Mouse (Mus musculus) c-Kit-positive CD71-negative TER-119-negative erythroid progenitor cells, embryonic 14.5 days (primary cell): ENCODE results near the gene Acat2.
"Not testable (repeated sequence)": the region's sequence is repeated elsewhere in the genome, so short reads cannot be mapped to it uniquely, and the experiment has no call there.

ENCODE experiments used
- DNase-seq: peaks from one replicate; pipeline ENCODE4 v3.0.0-alpha.2; 2013; ENCODE audit warnings: low read depth

Gene Acat2

DNA sequence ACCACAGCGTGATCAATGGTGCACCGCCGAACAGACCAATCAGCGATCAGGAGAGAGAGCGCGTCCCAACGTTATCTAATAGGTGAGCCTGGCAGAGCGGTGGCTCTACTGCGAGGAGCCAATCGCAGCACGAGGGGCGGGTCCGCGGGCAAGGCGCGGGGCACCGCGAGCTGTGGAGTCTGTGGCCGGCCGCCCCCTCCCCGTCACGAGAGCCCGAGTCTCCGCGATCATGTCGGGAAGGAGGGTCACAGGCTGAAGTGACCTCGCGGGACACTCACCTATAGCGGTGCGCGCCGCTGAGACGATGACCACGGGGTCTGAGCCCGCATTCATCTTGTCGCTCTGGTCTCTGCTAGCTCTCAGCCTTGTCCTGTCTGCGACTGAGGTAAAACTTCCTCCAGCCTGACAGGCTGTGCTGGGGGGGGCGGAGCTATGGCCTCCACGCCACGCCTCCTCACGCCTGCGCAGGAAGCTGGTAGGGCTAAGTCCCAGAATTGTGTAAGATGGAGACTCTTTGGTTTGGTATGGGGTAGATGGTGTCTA is at the start of gene Acat2:
Acat2 (minus strand) TSS at position 417 of the 543 bp plus-strand sequence.
- DNase-seq = peak; percentile 85

DNA sequence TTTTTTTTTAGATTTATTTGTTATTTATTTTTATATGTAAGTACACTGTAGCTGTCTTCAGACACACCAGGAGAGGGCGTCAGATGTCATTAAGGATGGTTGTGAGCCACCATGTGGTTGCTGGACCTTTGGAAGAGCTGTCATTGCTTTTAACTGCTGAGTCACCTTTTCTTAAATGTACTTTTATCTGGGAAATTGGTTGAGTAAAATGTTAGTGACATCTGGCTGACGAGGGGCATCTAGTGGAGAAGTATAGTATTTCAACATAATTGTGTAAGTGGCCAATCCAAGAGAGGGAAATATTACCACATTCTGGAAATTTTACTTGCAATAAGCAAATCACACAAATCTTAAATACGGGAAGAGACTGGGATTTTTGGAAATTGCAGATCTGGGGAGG is 49.3 kb upstream of the Acat2 start:
- DNase-seq = peak; percentile 68

DNA sequence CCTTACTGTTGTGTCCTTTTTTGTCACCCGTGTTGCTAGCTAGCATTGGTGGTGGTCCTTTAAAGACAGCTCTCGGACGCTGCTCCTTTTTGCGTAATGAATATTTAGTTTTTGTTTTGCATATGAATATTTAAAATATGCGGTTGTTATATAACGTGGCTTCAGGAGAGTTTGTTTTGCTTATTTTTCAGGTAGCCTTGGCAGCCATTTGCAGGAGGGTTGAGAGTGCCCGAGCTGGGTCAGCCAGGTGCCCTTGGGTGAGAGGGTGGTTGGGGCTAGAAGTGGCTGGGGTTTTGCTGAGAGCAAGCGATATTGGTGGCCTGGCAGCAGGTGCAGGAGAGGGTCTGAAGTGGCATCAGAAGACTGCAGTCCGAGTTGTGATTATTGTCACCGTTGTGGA is 48.0 kb upstream of the Acat2 start:
- DNase-seq = no peak

DNA sequence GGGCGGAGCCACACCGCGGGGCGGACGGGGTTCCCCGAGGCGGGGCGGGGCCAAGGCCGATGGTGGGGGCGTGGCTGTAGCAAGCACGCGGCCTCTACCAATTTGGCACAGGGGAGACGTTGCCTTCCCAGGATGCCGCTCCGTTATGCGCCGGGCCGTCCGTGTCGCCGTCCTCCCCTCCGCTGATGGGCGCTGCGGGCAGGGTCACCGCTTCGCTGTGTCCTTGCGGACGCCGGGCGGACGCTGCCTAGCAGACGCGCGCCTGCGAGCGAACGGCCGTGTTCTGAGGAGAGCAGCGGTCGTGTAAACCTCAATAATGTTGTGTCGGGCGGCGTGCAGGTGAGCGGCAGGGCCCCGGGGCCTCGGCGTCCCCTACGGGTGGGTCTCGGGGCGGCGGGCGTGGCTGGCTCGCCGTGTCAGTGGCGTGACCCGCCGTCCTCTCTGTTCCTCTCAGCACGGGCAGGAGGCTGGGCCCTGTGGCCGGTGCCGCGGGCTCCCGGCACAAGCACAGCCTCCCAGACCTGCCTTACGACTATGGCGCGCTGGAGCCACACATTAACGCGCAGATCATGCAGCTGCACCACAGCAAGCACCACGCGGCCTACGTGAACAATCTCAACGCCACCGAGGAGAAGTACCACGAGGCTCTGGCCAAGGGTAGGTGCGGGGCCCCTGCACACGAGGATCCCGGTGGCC is 47.3 kb upstream of the Acat2 start:
- peak; percentile 79 for DNase-seq

DNA sequence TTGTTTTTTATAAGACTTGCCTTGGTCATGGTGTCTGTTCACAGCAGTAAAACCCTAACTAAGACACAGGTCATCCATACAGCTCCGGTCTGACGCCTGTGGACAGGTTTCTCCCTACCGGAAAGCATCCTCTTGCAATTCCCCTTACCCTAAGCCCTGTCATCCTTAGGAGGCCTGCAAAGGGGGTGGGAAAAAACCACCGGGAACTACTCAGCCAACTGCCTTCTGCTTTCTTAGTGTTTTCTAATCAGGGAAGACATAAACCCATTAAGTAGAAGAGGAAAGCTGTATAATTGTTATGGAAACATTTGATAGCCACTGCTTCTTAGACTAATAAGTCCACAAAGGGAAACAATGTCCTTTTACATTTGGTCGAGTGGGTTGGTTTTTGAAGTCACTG is 46.4 kb upstream of the Acat2 start:
- no peak for DNase-seq

DNA sequence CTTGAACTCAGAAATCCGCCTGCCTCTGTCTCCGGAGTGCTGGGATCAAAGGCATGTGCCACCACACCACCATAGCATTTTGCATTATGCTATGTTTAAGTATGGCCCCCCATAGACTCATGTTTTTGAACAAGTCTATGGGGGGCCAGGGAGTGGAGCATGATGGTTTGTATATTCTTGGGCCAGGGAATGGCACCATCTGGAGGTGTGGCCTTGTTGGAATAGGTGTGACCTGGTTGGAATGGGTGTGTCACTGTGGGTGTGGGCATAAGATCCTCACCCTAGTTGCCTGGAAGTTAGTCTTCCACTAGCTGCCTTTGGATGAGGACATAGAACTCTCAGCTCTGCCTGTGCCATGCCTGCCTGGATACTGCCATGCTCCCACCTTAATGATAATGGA is 46.0 kb upstream of the Acat2 start, which contains the start of gene Sod2:
Sod2 (plus strand) TSS at position 301 of the 400 bp plus-strand sequence.
- not testable (repeated sequence) for DNase-seq

DNA sequence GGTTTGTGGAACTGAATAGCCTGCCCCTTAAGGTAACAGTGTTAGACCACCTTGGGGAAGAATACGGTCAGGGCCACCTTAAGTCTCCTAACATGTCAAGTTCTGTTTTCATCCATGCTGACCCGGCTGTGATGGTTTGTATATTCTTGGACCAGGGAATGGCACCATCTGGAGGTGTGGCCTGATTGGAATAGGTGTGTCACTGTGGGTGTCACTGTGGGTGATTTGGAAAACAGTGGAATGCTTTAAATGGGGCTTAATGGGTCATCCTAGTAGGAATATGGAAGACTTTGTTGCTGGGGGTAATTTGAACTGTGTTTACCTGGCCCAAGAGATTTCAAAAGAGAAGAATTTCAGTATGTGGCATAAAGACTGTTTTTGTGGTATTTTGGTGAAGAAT is 43.9 kb upstream of the Acat2 start:
- not testable (repeated sequence) for DNase-seq

DNA sequence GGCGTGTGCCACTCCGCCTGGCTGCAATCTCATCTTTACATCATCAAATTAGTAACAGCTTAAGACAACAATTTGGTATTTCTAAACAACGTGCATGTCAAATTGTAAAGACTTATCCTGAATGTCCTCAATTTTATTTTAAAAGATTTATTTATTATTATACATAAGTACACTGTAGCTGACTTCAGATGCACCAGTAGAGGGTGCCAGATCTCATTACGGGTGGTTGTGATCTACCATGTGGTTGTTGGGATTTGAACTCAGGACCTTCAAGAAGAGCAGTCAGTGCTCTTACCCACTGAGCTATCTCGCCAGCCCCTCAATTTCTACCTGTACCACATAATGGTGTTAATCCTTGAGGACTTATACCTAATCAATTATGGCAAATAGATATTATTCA is 41.7 kb upstream of the Acat2 start:
- not testable (repeated sequence) for DNase-seq

DNA sequence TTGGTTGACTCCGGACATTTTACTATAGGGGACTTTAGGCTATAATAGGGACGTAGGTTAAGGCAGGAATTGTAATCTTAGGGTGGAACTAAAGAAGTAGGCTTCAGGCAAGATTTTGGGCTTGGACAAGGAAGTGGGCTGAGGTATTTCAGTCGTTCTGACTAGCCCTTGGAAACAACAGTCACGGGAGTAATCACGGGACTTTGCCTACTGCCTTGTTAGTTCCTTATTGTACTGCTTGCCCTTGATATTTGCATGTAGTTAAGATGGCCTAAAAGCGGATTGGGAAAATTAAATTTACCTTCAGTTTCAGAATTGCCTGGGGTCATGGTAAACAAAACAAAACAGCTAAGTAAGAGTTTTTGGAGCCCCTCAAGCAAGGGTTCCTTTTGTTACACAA is 38.5 kb upstream of the Acat2 start:
- no peak for DNase-seq

DNA sequence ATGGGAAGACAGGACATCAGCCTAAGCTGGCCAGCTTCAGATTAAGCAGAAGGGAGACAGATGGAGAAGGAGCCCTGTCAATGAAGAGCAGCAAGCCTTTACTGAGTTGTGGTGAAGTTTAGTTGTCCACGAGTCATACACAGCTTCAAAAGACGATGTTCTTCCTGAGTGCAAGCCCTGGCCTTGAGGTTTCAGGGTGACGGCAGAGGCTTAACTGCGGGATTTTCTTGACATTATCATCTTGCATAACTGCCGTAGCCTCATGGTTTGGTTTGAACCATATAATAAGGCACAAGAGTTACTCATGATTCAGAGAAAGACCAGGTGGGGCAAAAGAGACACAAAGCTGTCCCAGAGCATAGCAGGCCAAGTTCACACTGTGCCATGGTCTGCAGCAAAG is 37.3 kb upstream of the Acat2 start:
- DNase-seq = no peak

DNA sequence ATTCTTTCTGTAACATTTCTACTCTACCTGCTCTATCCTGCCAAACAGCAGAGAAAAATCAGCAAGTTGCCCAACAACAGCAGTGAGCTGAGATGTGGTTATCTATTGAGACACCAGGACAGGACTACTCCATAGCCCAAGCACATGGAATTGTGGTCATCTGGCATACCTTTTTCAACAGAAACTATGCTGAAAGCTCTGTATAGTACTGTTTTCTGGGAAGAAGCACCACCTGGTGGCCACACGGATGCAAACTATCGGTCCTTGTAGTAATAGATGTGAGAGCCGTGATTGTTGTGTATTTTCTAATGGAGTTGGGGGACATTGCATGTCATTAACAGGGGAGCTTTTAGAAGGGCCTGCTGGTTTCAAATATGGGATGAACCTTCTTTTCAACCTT is 35.8 kb upstream of the Acat2 start:
- no peak for DNase-seq

DNA sequence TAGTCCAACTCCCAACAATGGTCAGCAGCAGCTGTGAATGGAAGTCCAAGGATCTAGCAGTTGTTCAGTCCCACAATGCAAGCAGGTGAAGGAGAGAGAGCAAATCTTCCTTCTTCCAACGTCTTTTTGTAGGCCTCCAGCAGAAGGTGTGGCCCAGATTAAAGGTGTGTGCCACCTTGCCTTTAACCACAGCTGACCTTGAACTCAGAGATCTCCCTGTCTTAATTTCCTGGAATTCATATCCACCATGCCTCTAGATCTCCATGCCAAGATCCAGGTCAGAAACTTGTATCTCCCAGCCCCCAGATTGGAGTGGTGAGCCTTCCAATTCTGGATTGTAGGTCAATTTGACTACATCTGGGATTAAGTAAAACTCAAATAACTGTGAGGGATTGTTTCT is 33.5 kb upstream of the Acat2 start, which contains the start of gene Wtap:
Wtap (minus strand) TSS at position 101 of the 400 bp plus-strand sequence.
- no peak for DNase-seq

DNA sequence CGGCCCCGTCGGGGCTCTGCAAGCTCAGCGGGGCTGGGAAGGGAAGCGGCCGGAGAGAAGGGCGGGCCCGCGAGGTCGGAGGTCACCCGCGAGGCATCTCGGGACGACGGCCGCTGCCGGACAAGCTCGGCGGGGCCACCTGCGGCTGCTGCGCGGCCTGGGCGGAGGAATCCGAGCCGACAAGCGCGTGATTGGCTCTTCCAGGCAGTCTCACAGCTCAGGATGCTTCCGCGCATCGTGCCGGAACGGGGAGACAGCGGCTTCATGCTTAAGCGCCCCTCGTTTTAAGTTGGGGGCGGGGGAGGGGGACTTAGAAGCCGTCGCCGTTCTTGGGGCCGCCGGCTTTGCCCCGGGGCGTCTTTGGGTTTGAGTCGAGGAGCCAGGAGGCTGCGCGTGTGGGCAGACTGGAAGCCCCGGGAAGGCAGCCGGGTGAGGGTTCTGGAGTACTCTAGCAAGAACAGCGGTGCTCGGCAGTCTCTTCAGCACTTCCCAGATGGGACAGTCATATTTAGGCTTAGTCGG is 32.0 kb upstream of the Acat2 start:
- peak; percentile 82 for DNase-seq

DNA sequence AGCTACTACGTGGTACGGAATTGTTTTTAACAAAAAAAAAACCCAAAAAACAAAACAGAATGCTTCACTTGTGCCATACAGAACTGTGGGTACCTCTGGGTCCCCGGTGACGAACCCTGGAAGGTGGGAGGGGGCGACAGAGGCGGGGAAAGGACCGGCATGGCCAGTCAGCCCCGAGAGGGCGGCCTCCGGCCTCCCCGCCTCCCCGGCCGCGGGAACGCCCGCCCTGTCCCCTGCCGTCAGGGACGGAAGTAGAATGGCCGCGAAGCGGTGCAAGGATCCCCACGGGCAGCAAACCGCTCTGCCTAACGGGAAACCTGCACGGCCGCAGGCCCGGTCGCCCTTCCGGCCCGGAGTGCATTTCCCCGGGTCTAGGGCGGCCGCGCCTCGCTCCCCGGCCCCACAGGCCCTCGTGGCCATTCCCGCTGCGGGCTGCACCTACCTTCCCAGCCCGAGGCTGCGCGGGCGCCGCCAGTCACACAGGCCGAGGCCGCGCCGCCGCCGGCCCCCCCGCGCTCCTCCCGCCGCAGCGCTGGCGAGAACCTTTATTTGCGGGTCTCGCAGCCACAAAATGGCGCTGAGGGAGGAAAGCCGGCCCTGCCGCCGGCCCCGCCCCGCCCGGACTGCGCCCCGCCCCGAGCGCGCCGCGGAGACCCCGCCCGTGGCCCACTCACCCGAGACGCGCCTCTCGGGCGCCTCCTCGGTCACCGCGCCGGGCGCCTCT is 31.2 kb upstream of the Acat2 start:
- peak; percentile 56 for DNase-seq

DNA sequence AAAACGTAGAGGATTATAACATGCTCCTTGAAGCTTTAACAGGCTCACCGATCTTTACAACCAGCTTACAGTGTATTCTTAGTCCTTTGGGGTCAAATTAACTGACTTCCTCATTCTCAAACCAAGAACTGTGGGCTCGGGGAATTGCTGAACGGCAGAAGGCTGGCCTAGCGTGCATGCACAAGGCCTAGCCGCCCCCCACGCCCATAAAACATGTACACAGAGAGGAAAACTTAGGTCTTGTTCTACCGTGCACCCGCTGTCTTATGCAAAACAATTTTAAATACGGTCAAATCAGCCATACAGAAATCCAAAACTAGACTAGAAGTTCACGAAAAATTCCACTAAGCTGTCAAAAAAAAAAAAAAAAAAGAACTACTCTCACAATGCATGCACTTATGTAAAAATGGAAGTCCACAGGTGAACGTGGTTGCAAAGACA is 30.7 kb upstream of the Acat2 start:
- DNase-seq = peak; percentile 58

DNA sequence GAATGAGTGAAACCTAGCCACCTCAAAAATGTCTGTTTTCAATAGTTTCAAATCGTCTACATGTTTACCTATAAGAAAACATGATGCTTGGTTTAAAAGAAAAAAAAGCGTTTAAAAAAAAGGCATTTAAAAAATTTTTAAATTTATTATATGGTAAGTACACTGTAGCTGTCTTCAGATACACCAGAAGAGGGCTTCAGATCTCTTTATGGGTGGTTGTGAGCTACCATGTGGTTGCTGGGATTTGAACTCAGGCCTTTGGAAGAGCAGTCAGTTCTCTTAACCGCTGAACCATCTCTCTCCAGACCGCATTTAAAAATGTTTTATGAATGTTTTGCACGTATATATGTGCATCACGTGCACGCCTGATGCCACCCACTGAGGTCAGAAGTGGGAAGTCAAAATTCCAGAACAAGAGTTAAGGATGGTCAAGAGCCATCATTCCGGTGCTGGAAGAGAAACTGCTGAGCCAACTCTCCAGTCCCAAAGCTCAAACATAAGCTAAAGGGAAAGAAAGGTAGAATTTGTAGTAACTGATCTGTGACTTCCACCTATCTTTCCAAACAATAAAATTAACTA is 30.1 kb upstream of the Acat2 start:
- no peak for DNase-seq

DNA sequence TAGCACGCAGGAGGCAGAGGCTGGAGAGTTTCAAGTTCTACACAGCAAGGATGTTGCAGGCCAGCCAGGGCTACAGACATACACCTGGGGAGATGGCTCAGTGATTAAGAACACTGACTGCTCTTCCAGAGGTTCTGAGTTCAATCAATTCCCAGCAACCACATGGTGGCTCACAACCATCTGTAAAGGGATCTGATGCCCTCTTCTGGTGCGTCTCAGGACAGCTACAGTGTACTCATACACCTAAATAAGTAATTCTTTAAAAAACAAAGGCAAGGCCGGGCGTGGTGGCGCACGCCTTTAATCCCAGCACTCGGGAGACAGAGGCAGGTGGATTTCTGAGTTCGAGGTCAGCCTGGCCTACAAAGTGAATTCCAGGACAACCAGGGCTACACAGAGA is 27.5 kb upstream of the Acat2 start:
- not testable (repeated sequence) for DNase-seq

DNA sequence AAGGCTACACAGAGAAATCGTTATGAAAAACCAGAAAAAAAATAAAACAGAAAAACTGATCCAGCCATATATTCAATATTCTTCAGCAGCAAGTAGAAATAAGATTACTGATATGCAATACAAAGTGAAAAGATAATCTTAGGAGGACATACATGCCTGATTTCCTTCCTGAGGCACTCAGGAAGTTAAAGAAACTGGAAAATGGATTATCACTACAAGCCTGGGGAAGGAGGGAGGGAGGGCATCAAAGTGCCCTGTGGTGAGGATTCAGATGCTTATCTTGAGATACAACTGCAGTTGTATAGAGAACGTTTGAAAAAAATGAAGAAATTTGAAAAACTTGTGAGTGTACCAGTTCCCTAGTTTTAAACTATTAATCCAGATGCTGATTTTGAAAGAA is 23.4 kb upstream of the Acat2 start:
- DNase-seq = no peak

DNA sequence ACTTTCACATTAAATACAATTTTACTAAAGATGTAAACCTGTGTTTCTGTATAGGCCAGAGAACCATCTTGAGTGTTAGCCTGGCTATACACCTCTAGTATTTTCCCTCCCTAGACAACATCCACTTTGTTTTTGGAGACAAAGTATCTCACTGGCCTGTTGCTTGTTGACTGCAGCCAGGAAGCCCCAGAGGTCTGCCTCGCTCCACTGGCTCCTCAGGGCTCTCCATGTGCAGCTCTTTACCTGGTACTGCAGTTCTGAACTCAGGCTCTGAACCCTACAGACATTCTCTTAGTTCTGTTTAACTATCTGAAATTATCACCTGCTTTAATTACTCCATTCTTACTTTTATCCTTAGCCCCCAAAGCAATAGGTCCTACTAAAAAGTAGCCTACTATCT is 18.0 kb upstream of the Acat2 start:
- no peak for DNase-seq

DNA sequence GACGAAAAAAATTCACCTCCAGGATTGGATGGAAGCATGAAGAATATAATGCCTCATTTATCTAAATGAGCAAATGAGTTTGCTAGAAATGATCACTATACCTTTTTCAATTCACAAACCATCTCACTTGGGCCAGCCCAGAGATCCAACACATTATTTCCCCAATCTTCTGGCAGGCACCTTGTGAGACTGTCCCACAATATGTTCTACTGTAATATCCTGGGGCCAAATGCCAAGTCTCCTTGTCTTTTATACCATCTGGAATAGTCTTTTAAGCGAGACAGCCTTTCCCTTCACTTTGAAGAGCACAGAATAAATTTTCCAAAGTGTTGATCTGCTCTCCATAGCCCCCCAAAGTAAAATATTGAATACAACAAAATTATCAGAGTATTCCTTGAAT is 13.3 kb upstream of the Acat2 start:
- DNase-seq = no peak

DNA sequence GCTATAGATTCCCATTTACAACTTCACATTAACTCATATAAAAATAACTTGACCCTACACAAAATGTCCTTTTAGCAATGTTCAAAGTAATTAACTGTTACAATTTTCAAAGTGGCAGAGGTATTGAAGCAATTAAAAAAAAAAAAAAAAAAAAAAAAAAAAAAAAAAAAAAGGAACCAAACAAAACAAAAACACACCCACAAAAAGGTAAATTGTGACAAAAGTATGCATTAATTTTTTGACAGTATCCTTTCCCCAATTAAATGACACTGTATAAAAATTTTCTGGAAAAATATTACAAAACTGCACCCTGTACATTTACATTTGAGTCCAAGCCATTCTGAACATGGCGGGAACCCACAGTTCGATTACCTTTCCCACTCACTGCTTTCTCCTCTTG is 6.6 kb upstream of the Acat2 start:
- DNase-seq = no peak

DNA sequence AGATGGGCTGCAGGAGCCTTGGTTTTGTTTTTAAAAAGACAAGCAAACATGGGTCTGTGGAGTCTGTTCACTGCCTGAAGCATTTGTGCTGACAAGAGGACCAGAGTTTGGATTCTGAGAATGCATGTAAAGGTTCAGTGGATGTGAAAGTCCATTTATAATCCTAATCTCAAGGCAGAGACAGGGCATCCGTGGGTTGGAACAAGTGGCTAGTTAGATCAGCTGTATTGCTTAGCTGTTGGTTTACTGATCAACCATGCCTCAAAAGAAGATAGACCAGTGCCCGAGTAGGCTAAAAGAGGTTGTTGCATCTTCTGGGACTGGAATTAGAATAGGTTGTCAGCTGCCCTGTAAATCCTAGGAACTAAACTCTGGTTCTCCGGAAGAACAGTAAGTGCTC is 2.9 kb upstream of the Acat2 start:
- DNase-seq = no peak

DNA sequence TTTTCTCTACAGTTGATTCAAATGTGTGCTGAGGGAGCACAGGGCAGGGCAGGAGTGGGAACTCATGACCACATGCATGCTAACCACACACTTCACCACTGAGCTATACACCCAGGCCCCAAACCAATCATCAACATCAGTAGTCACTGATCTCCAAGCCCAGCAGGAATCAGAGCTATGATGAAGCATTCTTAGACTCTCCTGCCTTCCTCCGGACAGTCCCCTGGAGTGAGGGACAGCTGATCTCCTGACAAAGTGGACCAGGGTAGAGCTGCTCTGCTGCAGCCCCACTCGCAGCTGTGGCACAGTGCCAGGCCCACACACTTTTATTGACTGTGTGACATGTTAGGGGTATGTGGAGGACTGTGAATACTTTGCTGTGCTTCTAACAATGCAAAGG is 1.2 kb downstream of the Acat2 start:
- not testable (repeated sequence) for DNase-seq
